Mouse (Mus musculus): Measurements from ENCODE around the gene Me3.
A peak's percentile ranks its signal among the peaks of the same experiment; 100 is the strongest.

Me3 gene

GRCm38 (mm10) chr7:89667570-89667969, 35.4 kb downstream of the Me3 start:
- DNase-seq = no peak

GRCm38 (mm10) chr7:89669461-89669860, 37.3 kb downstream of the Me3 start:
- DNase-seq = no peak

GRCm38 (mm10) chr7:89671104-89671831, 39.1 kb downstream of the Me3 start:
- DNase-seq = no peak

GRCm38 (mm10) chr7:89676176-89676575, 44.0 kb downstream of the Me3 start:
- DNase-seq = no peak

GRCm38 (mm10) chr7:89677850-89678249, 45.7 kb downstream of the Me3 start:
- DNase-seq = no peak

GRCm38 (mm10) chr7:89678719-89679118, 46.5 kb downstream of the Me3 start:
- no peak for DNase-seq

GRCm38 (mm10) chr7:89679139-89679538, 46.9 kb downstream of the Me3 start:
- DNase-seq = no peak

- DNase-seq = no peak
Measured at GRCm38 (mm10) chr7:89679621-89680140, 47.5 kb downstream of the Me3 start.

GRCm38 (mm10) chr7:89680891-89681290, 48.7 kb downstream of the Me3 start:
- DNase-seq = no peak

- DNase-seq = no peak
Measured at GRCm38 (mm10) chr7:89681666-89682470, 49.7 kb downstream of the Me3 start.

- DNase-seq = peak in 1 of 2 experiments; percentile 6
Measured at GRCm38 (mm10) chr7:89698186-89698585, 66.0 kb downstream of the Me3 start.

GRCm38 (mm10) chr7:89699668-89700350, 67.6 kb downstream of the Me3 start:
- no peak for DNase-seq

GRCm38 (mm10) chr7:89700511-89700910, 68.3 kb downstream of the Me3 start:
- DNase-seq = no peak

- DNase-seq = no peak
Measured at GRCm38 (mm10) chr7:89710776-89711175, 78.6 kb downstream of the Me3 start.

GRCm38 (mm10) chr7:89713059-89713458, 80.9 kb downstream of the Me3 start:
- DNase-seq = no peak

GRCm38 (mm10) chr7:89716226-89716625, 84.0 kb downstream of the Me3 start:
- no peak for DNase-seq

- no peak for DNase-seq
Measured at GRCm38 (mm10) chr7:89717521-89717920, 85.3 kb downstream of the Me3 start.

- no peak for DNase-seq
Measured at GRCm38 (mm10) chr7:89718264-89718663, 86.1 kb downstream of the Me3 start.

GRCm38 (mm10) chr7:89720256-89720655, 88.1 kb downstream of the Me3 start:
- no peak for DNase-seq

GRCm38 (mm10) chr7:89726712-89727111, 94.5 kb downstream of the Me3 start:
- no peak for DNase-seq

- no peak for DNase-seq
Measured at GRCm38 (mm10) chr7:89727615-89728014, 95.4 kb downstream of the Me3 start.

- no peak for DNase-seq
Measured at GRCm38 (mm10) chr7:89728393-89728792, 96.2 kb downstream of the Me3 start.

- no peak for DNase-seq
Measured at GRCm38 (mm10) chr7:89730514-89730913, 98.3 kb downstream of the Me3 start.
